Mouse (Mus musculus): ENCODE results near the gene Lsamp. TPM values are rescaled to one million over a fixed set of nuclear protein-coding genes. Genes with fewer than 3 reads are reported as not detected.

Lsamp gene
- polyA plus RNA-seq (2015; fragmentation: Nextera tagmentation; extraction: Ambion mirVana) = 0.04 TPM in 2 replicates

- no peaks in the 10 kb centered on the region for H3K4me1 ChIP-seq (ENCODE audit: insufficient read depth)
- no peak within 1 kb of the TSS for H3K9ac ChIP-seq (replicated peaks)
- H3K9me3 ChIP-seq (ENCODE audit: low read length) = no peaks in the 10 kb centered on the region
- ATAC-seq (no peak), DNase-seq (peak; percentile 21)
- no peak within 1 kb of the TSS for H3K27ac ChIP-seq (ENCODE audit: low read depth)
- H3K36me3 ChIP-seq (replicated peaks; ENCODE audit: insufficient read depth, low read length) = no peaks in the 10 kb centered on the region
- 1% methylated on average over 24 of the region's 24 CpGs for WGBS (ENCODE audit: insufficient replicate concordance)
- TF ChIP-seq EP300 (IDR thresholded peaks at IDR 0.05; ENCODE audit: low read depth) (no peak), CTCF (IDR thresholded peaks at IDR 0.05; ENCODE audit: low read depth) (peak; percentile 41)
- 0 out of 2 replicates have a peak, but pooled peaks cover 7% of the 10 kb centered on the region for H3K27me3 ChIP-seq (ENCODE audit: insufficient read depth, low read length)
- H3K4me2 ChIP-seq (ENCODE audit: low read depth, low read length) = peak within 1 kb of the TSS; percentile 58
- peak within 1 kb of the TSS; percentile 15; the same call in 1 of the 2 replicates for H3K4me3 ChIP-seq (ENCODE audit: low read depth, low read length)
These were observed at the start of gene Lsamp for GRCm38 (mm10) chr16:39984205-39984634. Gene Lsamp, plus strand, starts transcription at chr16:39984361.

DNA sequence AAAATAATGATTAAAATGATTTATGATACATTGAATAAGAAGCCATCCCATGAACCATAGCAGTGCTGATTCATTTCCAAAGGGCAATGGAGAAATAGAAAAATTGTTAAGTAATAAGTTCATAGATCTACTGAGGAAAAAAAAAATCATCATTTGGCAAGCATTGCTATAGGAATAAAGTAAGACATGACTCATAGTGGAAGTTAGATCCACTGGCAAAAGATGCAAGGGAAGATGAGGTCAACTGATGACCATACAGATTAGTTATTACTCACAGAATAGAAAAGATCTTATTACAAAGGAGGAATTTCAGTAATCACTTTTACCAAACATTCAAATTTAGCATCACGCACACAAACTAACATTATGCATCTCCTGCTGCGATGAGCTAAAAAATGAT lies 26.5 kb upstream of the Lsamp start:
- no peak for DNase-seq
- TF ChIP-seq CTCF (IDR thresholded peaks at IDR 0.05; ENCODE audit: low read depth) (no peak), EP300 (IDR thresholded peaks at IDR 0.05; ENCODE audit: low read depth) (no peak)
- no peaks in the 10 kb centered on the region for H3K36me3 ChIP-seq (replicated peaks; ENCODE audit: insufficient read depth, low read length)
- H3K27ac ChIP-seq (ENCODE audit: low read depth) = no peak overlapping the region
- ATAC-seq = no peak
- no peak overlapping the region for H3K4me2 ChIP-seq (ENCODE audit: low read depth, low read length)
- H3K9me3 ChIP-seq (ENCODE audit: low read length) = no peaks in the 10 kb centered on the region
- 88% methylated on average over 2 of the region's 2 CpGs for WGBS (ENCODE audit: insufficient replicate concordance)
- no peak overlapping the region for H3K4me3 ChIP-seq (ENCODE audit: low read depth, low read length)
- H3K9ac ChIP-seq (replicated peaks) = no peak overlapping the region
- no peaks in the 10 kb centered on the region for H3K4me1 ChIP-seq (ENCODE audit: insufficient read depth)
- H3K27me3 ChIP-seq (ENCODE audit: insufficient read depth, low read length) = no peaks in the 10 kb centered on the region

GRCm38 (mm10) chr16:39972712-39973111 lies 11.4 kb upstream of the Lsamp start:
- no peak for DNase-seq
- H3K9ac ChIP-seq (replicated peaks) = no peak overlapping the region
- 51% methylated on average over 1 of the region's 1 CpGs for whole genome bisulfite sequencing (ENCODE audit: insufficient replicate concordance)

GRCm38 (mm10) chr16:39984635-39985291 lies 602 bp downstream of the Lsamp start:
- Histone ChIP-seq H3K9ac (replicated peaks) (no peak overlapping the region), H3K4me1 (ENCODE audit: insufficient read depth) (no peaks in the 10 kb centered on the region), H3K9me3 (ENCODE audit: low read length) (no peaks in the 10 kb centered on the region), H3K36me3 (replicated peaks; ENCODE audit: insufficient read depth, low read length) (no peaks in the 10 kb centered on the region), H3K27ac (ENCODE audit: low read depth) (no peak overlapping the region), H3K27me3 (ENCODE audit: insufficient read depth, low read length) (0 out of 2 replicates have a peak, but pooled peaks cover 7% of the 10 kb centered on the region), H3K4me3 (ENCODE audit: low read depth, low read length) (peak overlapping the region; percentile 15; the same call in 1 of the 2 replicates), H3K4me2 (ENCODE audit: low read depth, low read length) (peak overlapping the region; percentile 58)
- no peak for DNase-seq
- ATAC-seq = no peak
- 4% methylated on average over 28 of the region's 29 CpGs for WGBS (ENCODE audit: insufficient replicate concordance)
- no peak for TF ChIP-seq CTCF (IDR thresholded peaks at IDR 0.05; ENCODE audit: low read depth)
- TF ChIP-seq EP300 (IDR thresholded peaks at IDR 0.05; ENCODE audit: low read depth) = no peak

More at GRCm38 (mm10) chr16:39972712-39973111, 11.4 kb upstream of the Lsamp start:
- no peaks in the 10 kb centered on the region for H3K9me3 ChIP-seq (ENCODE audit: low read length)
- no peaks in the 10 kb centered on the region for H3K27me3 ChIP-seq (ENCODE audit: insufficient read depth, low read length)
- H3K4me1 ChIP-seq (ENCODE audit: insufficient read depth) = no peaks in the 10 kb centered on the region
- ATAC-seq = no peak
- H3K4me2 ChIP-seq (ENCODE audit: low read depth, low read length) = no peak overlapping the region
- no peak overlapping the region for H3K4me3 ChIP-seq (ENCODE audit: low read depth, low read length)
- H3K27ac ChIP-seq (ENCODE audit: low read depth) = no peak overlapping the region
- TF ChIP-seq CTCF (IDR thresholded peaks at IDR 0.05; ENCODE audit: low read depth) = no peak
- TF ChIP-seq EP300 (IDR thresholded peaks at IDR 0.05; ENCODE audit: low read depth) = no peak
- no peaks in the 10 kb centered on the region for H3K36me3 ChIP-seq (replicated peaks; ENCODE audit: insufficient read depth, low read length)

DNA sequence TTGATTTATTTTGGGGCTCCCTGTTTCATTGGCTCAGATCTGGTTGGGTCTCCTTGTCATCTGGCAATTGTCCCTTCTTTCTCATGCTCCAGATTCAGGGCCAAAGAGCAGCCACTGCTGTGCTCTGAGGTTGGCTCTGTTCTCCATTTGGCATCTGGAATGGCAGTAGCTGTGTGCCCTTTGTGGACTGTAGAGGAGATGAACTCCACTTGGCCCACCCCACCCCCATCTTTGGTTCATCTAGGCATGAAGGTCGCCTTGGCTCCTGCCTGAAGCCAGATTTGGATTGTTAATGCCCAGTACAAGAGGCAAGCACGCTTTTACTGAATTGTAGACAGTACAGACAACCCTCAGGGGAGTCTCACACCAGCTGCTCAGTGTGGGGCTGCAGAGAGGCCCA lies 4.3 kb downstream of the Lsamp start:
- H3K27me3 ChIP-seq (ENCODE audit: insufficient read depth, low read length) = 0 out of 2 replicates have a peak, but pooled peaks cover 7% of the 10 kb centered on the region
- no peaks in the 10 kb centered on the region for H3K36me3 ChIP-seq (replicated peaks; ENCODE audit: insufficient read depth, low read length)
- 44% methylated on average over 2 of the region's 2 CpGs for WGBS (ENCODE audit: insufficient replicate concordance)
- no peak overlapping the region for H3K4me2 ChIP-seq (ENCODE audit: low read depth, low read length)
- no peak overlapping the region for H3K27ac ChIP-seq (ENCODE audit: low read depth)
- no peaks in the 10 kb centered on the region for H3K4me1 ChIP-seq (ENCODE audit: insufficient read depth)
- no peak for DNase-seq
- no peak overlapping the region for H3K9ac ChIP-seq (replicated peaks)
- no peaks in the 10 kb centered on the region for H3K9me3 ChIP-seq (ENCODE audit: low read length)
- no peak for ATAC-seq
- H3K4me3 ChIP-seq (ENCODE audit: low read depth, low read length) = no peak overlapping the region
- TF ChIP-seq CTCF (IDR thresholded peaks at IDR 0.05; ENCODE audit: low read depth) (no peak), EP300 (IDR thresholded peaks at IDR 0.05; ENCODE audit: low read depth) (no peak)

DNA sequence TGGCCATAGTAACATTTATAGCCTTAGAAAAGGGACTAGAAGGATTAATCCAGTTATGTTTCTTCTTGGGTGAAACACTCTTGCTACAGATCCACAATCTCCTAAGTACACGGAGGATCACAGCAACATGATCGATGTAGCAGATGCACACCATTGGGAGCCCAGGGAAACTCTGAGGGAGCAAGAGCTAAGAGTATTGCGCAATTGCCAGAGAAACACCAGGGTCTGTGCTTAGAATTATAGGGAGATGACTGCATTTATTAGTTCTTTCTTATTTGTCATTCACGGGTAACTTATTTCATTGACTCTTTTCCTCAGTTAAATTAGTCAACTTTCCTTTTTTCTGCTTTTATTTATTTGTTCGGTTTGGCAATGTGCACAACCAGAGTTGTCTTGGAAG lies 10.7 kb downstream of the Lsamp start:
- no peak for DNase-seq
- ATAC-seq = no peak
- no peak overlapping the region for H3K4me2 ChIP-seq (ENCODE audit: low read depth, low read length)
- H3K4me1 ChIP-seq (ENCODE audit: insufficient read depth) = no peaks in the 10 kb centered on the region
- no peak for TF ChIP-seq CTCF (IDR thresholded peaks at IDR 0.05; ENCODE audit: low read depth)
- WGBS (ENCODE audit: insufficient replicate concordance) = 78% methylated on average over 5 of the region's 5 CpGs
- H3K27ac ChIP-seq (ENCODE audit: low read depth) = no peak overlapping the region
- no peaks in the 10 kb centered on the region for H3K9me3 ChIP-seq (ENCODE audit: low read length)
- H3K27me3 ChIP-seq (ENCODE audit: insufficient read depth, low read length) = no peaks in the 10 kb centered on the region
- no peaks in the 10 kb centered on the region for H3K36me3 ChIP-seq (replicated peaks; ENCODE audit: insufficient read depth, low read length)
- H3K9ac ChIP-seq (replicated peaks) = no peak overlapping the region
- no peak overlapping the region for H3K4me3 ChIP-seq (ENCODE audit: low read depth, low read length)
